Mouse (Mus musculus): ENCODE measurements around the gene Cacna1c. TPM values are rescaled to one million over a fixed set of nuclear protein-coding genes. Genes with fewer than 3 reads are reported as not detected.

Cacna1c gene
- total and polyA plus RNA-seq, 2 experiments from 2014 or later: 4.2 to 43.3 TPM

DNA sequence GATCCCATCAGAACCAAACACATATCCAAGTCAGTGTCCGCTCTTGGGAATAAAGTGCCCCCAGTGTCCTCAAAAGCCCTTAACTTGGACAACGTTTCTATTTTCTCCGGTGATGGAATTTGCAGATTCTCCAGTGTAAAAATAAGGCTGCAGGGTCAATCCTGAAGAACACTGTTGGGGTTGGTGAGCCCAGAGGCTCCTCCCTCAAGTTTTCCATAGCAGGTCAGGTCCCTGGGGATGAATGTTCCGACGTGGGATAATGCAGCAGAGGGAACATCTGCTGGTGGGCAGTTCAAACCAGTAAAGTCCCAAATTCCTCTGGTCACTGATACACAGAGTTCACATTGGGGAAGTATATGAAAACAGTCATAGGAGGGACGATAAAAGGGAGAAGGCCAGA lies 203.8 kb downstream of the Cacna1c start:
- WGBS: 86% methylated on average over 6 of the region's 6 CpGs

DNA sequence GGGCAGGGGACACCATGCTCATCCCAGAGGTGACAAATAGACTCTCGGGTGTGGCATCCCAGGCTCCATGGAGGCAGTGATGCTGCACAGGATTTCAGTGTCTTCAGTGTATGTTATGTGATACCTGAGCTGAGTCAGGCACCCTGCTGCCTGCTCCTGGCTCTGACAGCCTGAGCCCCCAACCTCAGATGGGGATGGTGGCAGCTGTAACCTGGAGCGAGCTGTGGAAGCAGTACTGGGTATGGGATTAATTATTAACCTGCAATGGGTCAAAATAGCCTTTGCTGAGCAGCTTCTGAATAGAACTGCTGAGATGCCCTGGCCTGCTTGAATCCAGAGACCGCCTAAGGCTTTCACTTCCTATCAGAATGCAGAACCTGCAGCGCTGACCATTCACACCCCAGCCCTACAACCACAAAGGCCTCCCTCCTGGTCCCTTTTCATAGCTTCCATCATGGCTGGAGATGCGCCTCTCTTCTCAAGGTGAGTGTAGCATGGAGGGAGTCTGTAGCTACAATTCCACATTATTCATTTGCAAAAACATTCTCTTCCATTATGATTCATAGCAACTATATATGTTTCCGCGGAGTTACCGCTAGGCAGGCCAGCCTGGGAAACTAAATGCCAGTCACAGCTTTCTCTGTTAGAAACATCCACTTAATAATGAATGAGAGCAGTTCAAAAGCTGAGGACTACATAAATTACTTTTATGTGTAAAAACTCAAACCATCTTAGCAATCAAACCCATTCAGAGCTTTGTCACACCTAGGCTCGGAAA lies 206.0 kb downstream of the Cacna1c start:
- Histone ChIP-seq H3K9me3 (ENCODE audit: low read length) (no peaks in the 10 kb centered on the region), H3K36me3 (ENCODE audit: insufficient read depth) (no peaks in the 10 kb centered on the region), H3K27me3 (ENCODE audit: insufficient read depth, low read length) (no peaks in the 10 kb centered on the region), H3K4me3 (ENCODE audit: low read depth, low read length) (no peak overlapping the region), H3K9ac (no peak overlapping the region), H3K4me1 (ENCODE audit: insufficient read depth) (0 out of 2 replicates have a peak, but pooled peaks cover 3% of the 10 kb centered on the region), H3K27ac (ENCODE audit: low read depth, low read length) (no peak overlapping the region; the same call in 1 of the 2 replicates), H3K4me2 (ENCODE audit: low read depth) (no peak overlapping the region)
- DNase-seq (no peak), ATAC-seq (peak; percentile 27; the same call in 1 of the 2 replicates)
- WGBS: 69% methylated on average over 9 of the region's 9 CpGs
- TF ChIP-seq CTCF (IDR thresholded peaks at IDR 0.05; ENCODE audit: low read depth): no peak

More for the DNA sequence above, 203.8 kb downstream of the Cacna1c start:
- Histone ChIP-seq H3K9ac (no peak overlapping the region), H3K27ac (ENCODE audit: low read depth, low read length) (no peak overlapping the region), H3K27me3 (ENCODE audit: insufficient read depth, low read length) (no peaks in the 10 kb centered on the region), H3K36me3 (ENCODE audit: insufficient read depth) (no peaks in the 10 kb centered on the region), H3K4me3 (ENCODE audit: low read depth, low read length) (no peak overlapping the region), H3K4me1 (ENCODE audit: insufficient read depth) (0 out of 2 replicates have a peak, but pooled peaks cover 3% of the 10 kb centered on the region), H3K9me3 (ENCODE audit: low read length) (no peaks in the 10 kb centered on the region), H3K4me2 (ENCODE audit: low read depth) (no peak overlapping the region)
- DNase-seq (no peak), ATAC-seq (no peak)
- no peak for TF ChIP-seq CTCF (IDR thresholded peaks at IDR 0.05; ENCODE audit: low read depth)

- ATAC-seq: peak; percentile 52
Observed at GRCm38 (mm10) chr6:118984181-118984901, 211.9 kb downstream of the Cacna1c start.

GRCm38 (mm10) chr6:118983471-118984040 lies 212.7 kb downstream of the Cacna1c start:
- ATAC-seq (no peak), DNase-seq (no peak)
- WGBS: 87% methylated on average over 8 of the region's 8 CpGs
- no peaks in the 10 kb centered on the region for H3K36me3 ChIP-seq (ENCODE audit: insufficient read depth)
- H3K9ac ChIP-seq: no peak overlapping the region
- TF ChIP-seq CTCF (IDR thresholded peaks at IDR 0.05; ENCODE audit: low read depth): no peak
- no peaks in the 10 kb centered on the region for H3K27me3 ChIP-seq (ENCODE audit: insufficient read depth, low read length)
- H3K9me3 ChIP-seq (ENCODE audit: low read length): no peaks in the 10 kb centered on the region
- no peak overlapping the region for H3K4me3 ChIP-seq (ENCODE audit: low read depth, low read length)
- H3K27ac ChIP-seq (ENCODE audit: low read depth, low read length): no peak overlapping the region
- no peak overlapping the region for H3K4me2 ChIP-seq (ENCODE audit: low read depth)
- peaks cover 22% of the 10 kb centered on the region; the same call in 1 of the 2 replicates for H3K4me1 ChIP-seq (ENCODE audit: insufficient read depth)

More at GRCm38 (mm10) chr6:118984181-118984901, 211.9 kb downstream of the Cacna1c start:
- Histone ChIP-seq H3K27me3 (ENCODE audit: insufficient read depth, low read length) (no peaks in the 10 kb centered on the region), H3K27ac (ENCODE audit: low read depth, low read length) (peak overlapping the region; percentile 9; the same call in 1 of the 2 replicates), H3K9ac (no peak overlapping the region), H3K9me3 (ENCODE audit: low read length) (no peaks in the 10 kb centered on the region), H3K4me1 (ENCODE audit: insufficient read depth) (peaks cover 15% of the 10 kb centered on the region; the same call in 1 of the 2 replicates), H3K4me2 (ENCODE audit: low read depth) (no peak overlapping the region), H3K4me3 (ENCODE audit: low read depth, low read length) (no peak overlapping the region), H3K36me3 (ENCODE audit: insufficient read depth) (no peaks in the 10 kb centered on the region)
- 25% methylated on average over 11 of the region's 11 CpGs for WGBS
- peak; percentile 32 for DNase-seq
- TF ChIP-seq CTCF (IDR thresholded peaks at IDR 0.05; ENCODE audit: low read depth): no peak

DNA sequence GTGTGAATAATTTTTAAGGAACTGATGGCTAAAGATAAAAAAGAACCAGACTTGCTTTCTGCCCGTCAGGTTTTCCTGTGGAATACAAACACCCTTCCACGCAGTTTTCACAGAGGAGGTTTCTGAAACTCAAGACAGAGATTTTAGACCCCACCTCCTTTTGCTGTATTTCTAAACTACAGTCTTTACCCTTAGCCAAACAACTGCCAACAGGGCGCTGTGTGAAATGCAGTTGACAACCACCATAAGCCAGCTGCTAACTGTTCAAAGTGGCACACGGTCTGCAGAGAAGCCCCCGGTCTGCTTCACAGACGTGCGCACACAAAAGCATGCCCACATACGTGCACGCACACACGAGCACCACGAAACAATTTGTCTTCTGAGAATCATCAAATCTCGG lies 216.0 kb downstream of the Cacna1c start:
- WGBS: 54% methylated on average over 12 of the region's 12 CpGs
- Histone ChIP-seq H3K9me3 (ENCODE audit: low read length) (no peaks in the 10 kb centered on the region), H3K9ac (no peak overlapping the region), H3K4me3 (ENCODE audit: low read depth, low read length) (no peak overlapping the region), H3K27ac (ENCODE audit: low read depth, low read length) (peak overlapping the region; percentile 41), H3K27me3 (ENCODE audit: insufficient read depth, low read length) (no peaks in the 10 kb centered on the region), H3K4me2 (ENCODE audit: low read depth) (no peak overlapping the region), H3K4me1 (ENCODE audit: insufficient read depth) (peaks cover 44% of the 10 kb centered on the region), H3K36me3 (ENCODE audit: insufficient read depth) (no peaks in the 10 kb centered on the region)
- peak; percentile 25; the same call in 1 of the 2 replicates for ATAC-seq
- DNase-seq: peak; percentile 47
- TF ChIP-seq CTCF (IDR thresholded peaks at IDR 0.05; ENCODE audit: low read depth): no peak

DNA sequence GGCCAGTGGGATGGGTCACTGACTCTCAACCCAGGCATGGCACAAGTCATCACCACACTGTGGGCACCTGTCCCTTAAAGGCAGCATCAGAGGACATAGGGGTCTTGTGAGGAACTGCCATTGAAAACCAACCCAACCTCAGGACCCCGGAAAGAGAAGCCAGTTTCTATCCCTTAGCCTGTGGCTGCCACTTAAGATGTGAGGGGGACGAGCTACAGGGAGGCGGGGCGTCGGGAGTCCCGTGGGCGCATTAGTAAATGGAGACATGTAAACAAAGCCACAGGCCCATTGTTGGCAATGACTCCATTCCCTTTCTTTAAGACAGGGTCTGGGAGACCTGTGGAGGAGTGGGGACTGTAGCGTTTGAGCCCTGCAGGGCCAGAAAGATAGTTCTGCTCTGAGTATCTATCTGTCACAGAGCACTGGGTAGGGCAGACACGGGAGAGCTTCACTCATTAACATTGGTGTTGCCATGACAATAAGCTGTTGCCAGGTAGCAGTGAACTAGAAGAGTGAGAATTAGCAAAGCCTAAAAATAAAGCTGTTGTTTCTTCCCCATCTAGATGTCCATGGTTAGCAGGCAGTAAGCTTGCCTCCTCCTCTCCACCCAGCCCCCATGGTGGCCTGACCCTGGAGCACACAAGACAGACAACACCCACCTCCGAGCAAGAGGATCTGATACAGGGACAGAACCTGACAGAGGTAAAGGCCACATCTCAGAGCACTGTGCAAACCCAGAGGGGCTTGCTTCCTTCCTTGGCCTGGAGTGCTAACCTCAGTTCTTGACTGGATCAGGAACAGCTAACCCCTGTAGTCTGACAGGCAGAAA lies 218.6 kb downstream of the Cacna1c start:
- H3K36me3 ChIP-seq (ENCODE audit: insufficient read depth): no peaks in the 10 kb centered on the region
- H3K9me3 ChIP-seq (ENCODE audit: low read length): no peaks in the 10 kb centered on the region
- 15% methylated on average over 10 of the region's 10 CpGs for WGBS
- peaks cover 33% of the 10 kb centered on the region for H3K4me1 ChIP-seq (ENCODE audit: insufficient read depth)
- peak overlapping the region; percentile 85 for H3K27ac ChIP-seq (ENCODE audit: low read depth, low read length)
- H3K9ac ChIP-seq: peak overlapping the region; percentile 2; the same call in 1 of the 2 replicates
- H3K4me3 ChIP-seq (ENCODE audit: low read depth, low read length): no peak overlapping the region
- H3K4me2 ChIP-seq (ENCODE audit: low read depth): peak overlapping the region; percentile 39
- ATAC-seq: peak; percentile 96
- no peaks in the 10 kb centered on the region for H3K27me3 ChIP-seq (ENCODE audit: insufficient read depth, low read length)
- no peak for TF ChIP-seq CTCF (IDR thresholded peaks at IDR 0.05; ENCODE audit: low read depth)
- peak; percentile 84 for DNase-seq

All from forebrain, postnatal 0 days (tissue).